Mouse (Mus musculus): ENCODE data around the gene Pmp22.

Pmp22 gene

DNA sequence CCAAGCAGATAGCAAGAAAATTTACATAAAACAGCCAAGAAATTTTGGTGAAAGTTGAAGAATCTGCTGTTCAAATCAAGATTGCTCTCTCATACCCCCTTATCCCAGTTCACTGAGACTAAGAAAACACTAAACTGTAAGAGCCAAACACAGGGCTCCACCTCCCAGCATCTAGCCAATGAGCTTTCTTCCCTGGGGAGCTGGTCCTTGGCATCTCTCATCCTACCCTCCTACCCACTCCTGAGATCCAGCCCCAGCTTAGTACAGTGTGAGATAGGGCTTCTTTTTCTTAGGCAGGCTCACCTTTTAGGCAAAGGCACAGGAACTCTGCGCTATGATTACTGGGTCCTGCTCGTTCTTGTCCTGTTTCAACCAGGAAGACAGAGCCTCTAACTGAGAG is 34.0 kb downstream of the Pmp22 start:
- DNase-seq (ENCODE audit: low spot score in 2 of 2), result no peak

DNA sequence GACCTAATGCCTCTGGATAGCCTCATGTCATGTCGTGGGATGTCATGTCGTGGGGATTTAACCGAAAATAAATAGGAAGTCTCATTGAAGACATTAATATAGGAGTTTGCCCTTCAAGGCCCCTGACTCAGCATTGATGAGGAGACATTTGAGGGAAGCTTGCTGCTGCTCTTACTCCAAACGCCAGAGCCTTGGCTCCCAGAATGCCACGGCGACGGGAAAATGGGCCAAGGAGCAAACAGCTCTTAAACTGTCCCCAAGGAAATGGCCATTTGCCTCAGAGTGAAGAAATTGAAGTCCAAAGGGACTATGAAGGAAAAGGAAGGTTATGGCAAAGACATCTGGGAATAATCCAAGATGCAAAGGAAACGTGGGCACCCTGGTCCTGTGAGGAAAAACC is 34.8 kb downstream of the Pmp22 start:
- no peak for DNase-seq (ENCODE audit: low spot score in 2 of 2)

GRCm38 (mm10) chr11:63163986-63164682 is 35.4 kb downstream of the Pmp22 start:
- DNase-seq (ENCODE audit: low spot score in 2 of 2), result no peak

DNA sequence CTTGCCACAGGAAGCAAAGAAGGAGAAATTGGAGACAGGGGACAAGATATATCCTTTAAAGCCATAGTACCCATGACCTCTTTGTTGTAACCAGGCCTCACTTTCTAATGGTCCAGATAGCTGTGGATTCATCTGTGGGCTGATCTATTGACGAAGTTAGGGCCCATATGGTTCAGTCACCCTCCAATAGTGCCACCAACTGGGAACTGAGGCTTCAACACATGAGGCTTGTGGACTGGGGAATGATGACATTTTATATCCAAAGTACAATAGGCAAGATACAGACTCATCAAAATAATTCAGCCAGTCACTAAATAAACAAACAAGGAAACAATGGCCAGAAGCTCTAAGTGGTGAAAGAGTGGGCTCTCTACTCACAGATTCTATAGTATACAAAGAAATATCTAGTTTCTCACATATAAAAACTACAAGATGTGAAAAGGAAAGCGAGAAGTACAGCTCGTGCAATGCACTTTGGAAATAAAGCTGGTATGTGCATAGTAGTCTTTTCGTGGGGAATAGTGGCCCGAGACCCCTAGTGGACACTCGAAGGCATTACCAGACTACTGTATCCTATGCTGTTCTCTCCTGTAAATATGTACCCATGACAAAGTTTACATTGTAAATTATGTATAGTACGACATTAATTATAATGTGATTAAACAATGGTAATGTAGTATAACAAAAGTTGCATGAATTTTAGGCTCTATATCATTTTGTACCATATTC is 36.1 kb downstream of the Pmp22 start:
- no peak for DNase-seq (ENCODE audit: low spot score in 2 of 2)

GRCm38 (mm10) chr11:63167826-63168225 is 39.0 kb downstream of the Pmp22 start:
- DNase-seq (ENCODE audit: low spot score in 2 of 2), result no peak

DNA sequence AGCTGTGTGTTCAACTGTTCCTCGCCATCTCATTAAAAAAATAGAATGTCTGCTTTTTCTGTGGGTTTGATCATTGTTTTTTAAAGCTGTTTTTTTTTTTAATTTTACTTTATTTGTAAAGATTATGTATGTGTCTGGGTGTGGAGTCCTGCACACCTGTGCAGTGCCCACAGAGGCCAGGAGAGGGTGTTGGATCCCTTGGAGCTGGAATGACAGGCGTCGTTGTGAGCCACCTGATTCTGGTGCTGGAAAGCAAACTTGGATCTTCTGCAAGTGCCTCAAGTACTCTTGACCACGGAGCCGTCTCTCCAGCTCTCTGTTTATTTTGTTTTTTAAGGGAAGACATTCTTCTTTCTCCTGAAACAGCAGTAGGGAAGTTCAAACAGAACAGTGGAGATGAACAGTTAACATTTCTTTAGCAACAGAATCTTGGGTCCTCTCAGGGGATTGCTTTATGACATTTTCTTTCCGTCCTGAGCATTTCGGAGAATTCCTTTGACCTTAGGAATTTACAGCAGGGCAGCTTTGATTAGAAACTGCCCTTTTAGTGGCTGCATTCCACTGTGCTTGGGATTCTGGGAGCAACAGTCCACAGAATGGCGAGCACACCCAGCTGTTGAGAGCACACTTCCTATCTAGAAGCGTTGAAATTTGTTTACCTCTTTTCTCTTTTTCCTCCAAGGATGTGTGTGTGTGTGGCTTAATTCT is 39.9 kb downstream of the Pmp22 start:
- DNase-seq (ENCODE audit: low spot score in 2 of 2), result no peak

GRCm38 (mm10) chr11:63171977-63172376 is 43.2 kb downstream of the Pmp22 start:
- DNase-seq (ENCODE audit: low spot score in 2 of 2), result no peak

- peak; percentile 39 to 70 for DNase-seq (ENCODE audit: low spot score in 2 of 2)
Observed at GRCm38 (mm10) chr11:63173604-63174003, 44.8 kb downstream of the Pmp22 start.

DNA sequence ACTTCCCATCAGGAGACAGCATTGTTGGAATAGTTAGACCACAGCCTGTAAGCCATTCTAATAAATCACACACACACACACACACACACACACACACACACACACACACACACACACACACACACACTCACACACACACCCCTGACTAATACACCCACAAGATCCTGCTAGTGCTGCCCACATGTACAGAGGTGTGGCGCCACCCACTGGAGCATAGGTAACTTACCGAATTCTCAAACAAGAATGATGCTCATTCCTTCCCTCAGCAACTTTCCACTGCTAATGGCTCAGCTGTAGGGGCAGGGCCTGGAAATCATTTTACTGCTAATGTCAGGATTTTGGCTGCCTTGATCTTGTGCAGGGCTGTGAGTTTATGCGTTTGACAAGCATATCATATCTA is 46.5 kb downstream of the Pmp22 start:
- no peak for DNase-seq (ENCODE audit: low spot score in 2 of 2)

GRCm38 (mm10) chr11:63176416-63176815 is 47.6 kb downstream of the Pmp22 start:
- DNase-seq (ENCODE audit: low spot score in 2 of 2), result no peak

- DNase-seq (ENCODE audit: low spot score in 2 of 2), result no peak
Observed at GRCm38 (mm10) chr11:63180262-63181101, 51.7 kb downstream of the Pmp22 start.

DNA sequence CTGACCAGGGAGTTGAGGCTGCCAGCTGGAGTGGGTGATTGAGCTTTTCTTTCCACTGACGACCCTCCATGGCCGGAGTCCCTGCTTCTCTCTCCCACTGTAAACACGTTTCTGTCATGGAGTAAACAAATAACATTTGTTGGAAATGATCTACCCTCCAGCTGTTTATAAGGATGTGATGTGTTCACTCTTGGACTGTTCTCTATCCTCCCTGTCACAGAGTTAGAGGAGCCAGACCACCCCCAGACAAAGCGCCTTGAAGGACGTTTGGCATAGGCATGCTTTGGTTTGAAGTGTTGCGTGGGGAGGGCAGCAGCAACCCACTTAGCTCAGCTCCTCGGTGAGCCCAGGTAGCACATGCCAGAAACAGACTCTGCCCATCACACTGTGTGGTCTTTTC is 60.0 kb downstream of the Pmp22 start:
- DNase-seq (ENCODE audit: low spot score in 2 of 2), result no peak

GRCm38 (mm10) chr11:63198070-63198469 is 69.3 kb downstream of the Pmp22 start:
- no peak for DNase-seq (ENCODE audit: low spot score in 2 of 2)

- DNase-seq (ENCODE audit: low spot score in 2 of 2), result no peak
Observed at GRCm38 (mm10) chr11:63201989-63202535, 73.3 kb downstream of the Pmp22 start.
